Mouse (Mus musculus) duodenum, adult 2 months (tissue): ENCODE measurements around the gene Atxn7. TPM values are rescaled to one million over a fixed set of nuclear protein-coding genes. Genes with fewer than 3 reads are reported as not detected.

ENCODE experiments used
- polyA plus RNA-seq: library from polyadenylated mRNA; depleted of rRNA; stranded (reverse); fragments of >200 nt; gene quantifications from 2 replicates; pipeline ENCODE4 v1.2.3, GENCODE M21; 2012; ENCODE audit warnings: low replicate concordance; rRNA removed

Gene Atxn7
- 16.9 and 20.5 TPM in 2 replicates for polyA plus RNA-seq

DNA sequence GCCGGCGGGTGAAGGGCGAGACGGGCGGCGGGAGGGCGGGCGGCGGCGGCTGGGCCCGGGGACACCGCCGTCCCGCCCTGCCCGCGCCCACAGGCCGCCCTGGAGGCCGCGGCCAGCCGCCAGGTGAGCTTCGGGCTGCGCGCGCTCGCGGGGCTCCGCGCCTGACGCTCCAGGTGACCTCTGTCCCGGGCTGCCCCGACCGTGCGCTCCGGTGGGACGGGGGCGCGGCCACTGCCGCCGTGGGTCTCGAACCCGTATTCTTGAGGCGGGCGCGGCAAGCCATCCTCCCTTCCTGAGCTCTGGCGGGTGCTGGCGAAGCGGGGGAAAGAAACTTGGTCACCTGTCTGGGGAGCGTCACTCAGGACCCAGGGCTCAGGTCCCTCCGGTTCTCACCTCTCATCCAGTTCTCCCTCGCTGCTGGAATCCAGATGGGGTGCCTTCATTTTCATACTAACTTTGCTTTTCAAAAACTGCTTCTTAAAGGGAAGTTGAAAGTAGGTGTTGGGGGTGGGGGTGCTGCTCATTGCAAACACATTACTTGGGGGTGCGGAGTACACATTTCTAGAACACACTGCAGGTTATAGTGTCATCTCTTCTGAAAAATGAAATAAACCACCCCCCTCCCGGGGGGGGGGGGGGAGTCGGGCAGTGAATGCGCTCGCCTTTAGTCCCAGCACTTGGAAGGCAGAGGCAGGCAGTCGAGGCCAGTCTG, at the start of gene Atxn7, which contains the start of gene Thoc7:
Gene Atxn7, plus strand, starts transcription at position 40 of the 712 bp plus-strand sequence.
Gene Thoc7, minus strand, starts transcription at position 452 of the 712 bp plus-strand sequence.

DNA sequence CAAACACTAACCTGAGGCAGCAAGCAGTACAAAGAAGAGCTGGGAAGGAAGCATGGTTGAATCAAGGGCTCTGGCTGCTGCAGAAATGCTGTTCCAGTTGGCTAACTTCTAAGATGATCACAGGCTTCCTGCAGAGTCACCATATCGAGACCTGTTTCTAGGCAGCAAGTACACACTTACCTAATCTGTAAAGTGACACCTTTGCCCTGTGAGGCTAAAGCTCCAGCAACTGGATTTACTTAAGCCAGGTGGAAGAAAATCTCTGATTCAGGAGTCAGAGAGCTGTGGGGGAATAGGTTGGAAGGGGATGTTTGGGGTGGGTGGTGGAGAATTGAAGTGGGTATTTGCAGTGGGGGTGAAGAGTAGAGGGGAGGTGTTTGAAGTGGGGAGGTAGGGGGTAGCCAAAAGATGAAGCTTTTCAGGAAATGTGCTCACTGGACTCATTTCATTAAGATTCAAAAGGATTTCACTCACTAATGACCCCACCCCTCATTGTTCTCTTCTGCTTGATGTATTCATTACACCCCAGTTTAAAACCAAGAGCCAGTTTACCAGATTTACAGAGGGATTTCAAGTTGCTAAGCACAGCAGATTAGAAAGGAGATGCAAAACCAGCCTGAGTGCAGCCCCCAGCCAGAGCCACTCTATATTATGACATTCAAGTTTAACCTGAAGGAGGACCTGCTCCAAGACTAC, 46.7 kb upstream of the Atxn7 start, which contains the start of gene Gm281:
Gene Gm281, minus strand, starts transcription at position 92 of the 696 bp plus-strand sequence.

DNA sequence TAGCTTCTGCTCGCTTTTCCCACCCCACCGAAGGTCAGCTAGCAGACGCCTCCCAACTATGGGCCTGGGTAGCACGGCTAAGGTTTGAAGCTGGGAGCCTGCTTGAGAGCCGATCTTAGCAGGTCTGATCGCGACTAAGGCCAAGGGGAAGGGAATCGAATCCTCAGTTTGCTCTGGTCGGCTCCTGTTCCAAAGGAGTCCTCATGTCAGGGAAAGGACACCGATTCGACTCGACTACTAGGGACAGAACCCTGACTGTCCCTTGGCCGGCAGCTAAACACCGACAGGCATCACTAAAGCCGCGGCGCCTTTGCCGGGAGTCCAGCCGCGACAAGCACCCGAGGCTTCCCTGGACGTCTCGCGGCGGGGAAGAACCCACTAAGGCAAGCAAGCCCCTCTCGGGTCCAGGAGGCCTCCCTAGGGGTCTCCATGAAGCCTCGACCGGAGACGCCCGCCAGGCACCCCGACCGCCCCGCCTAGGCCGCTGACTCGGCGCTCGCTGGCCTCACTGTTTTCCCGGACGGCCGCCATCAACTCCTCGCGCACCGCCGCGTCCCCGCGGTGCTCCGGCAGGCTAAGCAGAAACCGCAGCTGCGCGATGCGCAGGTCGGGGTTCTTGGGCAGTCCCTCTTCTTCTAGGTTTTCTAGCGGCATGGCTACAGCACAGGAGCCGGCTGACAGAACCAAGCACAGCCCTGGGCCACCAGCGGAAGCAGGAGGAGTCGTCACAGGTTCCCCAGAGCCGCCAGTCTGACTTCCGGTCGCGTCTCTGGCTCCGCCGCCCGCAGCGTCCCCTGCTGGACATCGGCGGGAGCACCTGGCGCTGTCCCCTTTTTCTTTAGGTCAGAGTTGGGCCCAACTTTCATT, 159.2 kb downstream of the Atxn7 start, which contains the start of gene Psmd6:
Gene Psmd6, minus strand, starts transcription at position 755 of the 867 bp plus-strand sequence.

Other genes starting within 250 kb of the Atxn7 start
- gene Gm281, start 47.0 kb upstream of the Atxn7 start, polyA plus RNA-seq: not detected in 2 replicates
- gene Thoc7, start 412 bp downstream of the Atxn7 start, polyA plus RNA-seq: 11.4 and 13.8 TPM in 2 replicates
- gene Psmd6, start 159.5 kb downstream of the Atxn7 start, polyA plus RNA-seq: 4.2 and 19.5 TPM in 2 replicates
- not detected in 2 replicates for gene Olfr720, start 225.4 kb downstream of the Atxn7 start, polyA plus RNA-seq